Mouse (Mus musculus) small intestine, adult 2 months (tissue): ENCODE results near the gene Tdrd3.

ENCODE experiments used
- CTCF ChIP-seq: fragments of 200-500 bp; IDR thresholded peaks from 2 replicates; pipeline ENCODE4 v1.5.1; 2012; ENCODE audit warnings: low read depth, mild to moderate bottlenecking, control low read depth, inconsistent platforms, low read length, moderate library complexity, mixed read lengths; ENCODE audit not compliant: insufficient replicate concordance, insufficient read length; ENCODE audit errors: extremely low read depth
- POLR2A ChIP-seq: fragments of 200-500 bp; IDR thresholded peaks from 2 replicates; pipeline ENCODE4 v1.6.1; 2012; ENCODE audit warnings: low read depth, mild to moderate bottlenecking, control low read depth, inconsistent platforms, low read length, moderate library complexity

DNA sequence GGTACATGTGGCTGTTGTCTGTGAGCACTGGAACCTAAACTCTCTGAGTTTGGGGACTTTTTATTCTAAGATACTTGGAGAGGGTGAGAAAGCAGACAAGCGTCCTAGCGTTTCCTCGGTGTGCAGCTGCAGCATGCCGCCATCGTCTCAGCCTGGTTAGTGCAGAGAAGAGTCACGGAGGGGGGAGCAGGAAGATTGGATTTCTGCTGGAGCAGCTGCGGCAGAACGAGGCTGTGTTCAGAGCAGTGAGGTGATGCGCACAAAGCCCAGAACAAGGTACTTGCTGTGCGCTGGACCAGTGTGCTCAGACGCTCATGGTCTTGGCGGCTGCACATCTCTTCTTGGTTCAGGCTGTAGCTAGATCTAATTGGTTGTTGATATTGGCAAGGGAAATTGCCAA lies 51.1 kb downstream of the Tdrd3 start:
- TF ChIP-seq CTCF (no peak), POLR2A (no peak)
